Mouse (Mus musculus) urinary bladder, postnatal 36 days (tissue): ENCODE data around the gene Alox15.

ENCODE experiments used
- DNase-seq, 2 experiments: peaks; one replicate each; pipeline ENCODE4 v3.0.0; 2022; ENCODE audit warnings: low spot score in 2 of 2, mixed read lengths in 1 of 2

Gene Alox15

GRCm38 (mm10) chr11:70309341-70309740 is 42.5 kb downstream of the Alox15 start:
- DNase-seq: peak in 1 of 2 experiments; percentile 25

GRCm38 (mm10) chr11:70308296-70308695 is 43.5 kb downstream of the Alox15 start:
- no peak for DNase-seq

GRCm38 (mm10) chr11:70306159-70306558 is 45.7 kb downstream of the Alox15 start:
- DNase-seq: no peak

- no peak for DNase-seq
These were observed 49.5 kb downstream of the Alox15 start for GRCm38 (mm10) chr11:70302293-70302692.

GRCm38 (mm10) chr11:70297836-70298454 is 53.9 kb downstream of the Alox15 start:
- no peak for DNase-seq

GRCm38 (mm10) chr11:70297405-70297804 is 54.4 kb downstream of the Alox15 start:
- DNase-seq: no peak
